Mouse (Mus musculus): ENCODE measurements around the gene Zfp943. TPM values are rescaled to one million over a fixed set of nuclear protein-coding genes. Genes with fewer than 3 reads are reported as not detected.
"Not testable (repeated sequence)": the region's sequence is repeated elsewhere in the genome, so short reads cannot be mapped to it uniquely, and the experiment has no call there.

The Zfp943 gene
- total RNA-seq (2021), result 10 to 100 TPM; 19.7 to 21.5 TPM
- polyA plus RNA-seq (2012; rRNA removed), result 5.7 and 8.5 TPM in 2 replicates
- long read RNA-seq, transcript Zfp943-201 (4 exons, 2,741 nt), result major isoform, 8 of 15 reads
- long read RNA-seq, transcript Zfp943-202 (3 exons, 1,598 nt), result minor isoform, 6 of 15 reads
- long read RNA-seq, partial matches to known transcripts, result 0 of 15 reads
- long read RNA-seq, other reads (novel, unspliced or antisense), result 1 of 15 reads

DNA sequence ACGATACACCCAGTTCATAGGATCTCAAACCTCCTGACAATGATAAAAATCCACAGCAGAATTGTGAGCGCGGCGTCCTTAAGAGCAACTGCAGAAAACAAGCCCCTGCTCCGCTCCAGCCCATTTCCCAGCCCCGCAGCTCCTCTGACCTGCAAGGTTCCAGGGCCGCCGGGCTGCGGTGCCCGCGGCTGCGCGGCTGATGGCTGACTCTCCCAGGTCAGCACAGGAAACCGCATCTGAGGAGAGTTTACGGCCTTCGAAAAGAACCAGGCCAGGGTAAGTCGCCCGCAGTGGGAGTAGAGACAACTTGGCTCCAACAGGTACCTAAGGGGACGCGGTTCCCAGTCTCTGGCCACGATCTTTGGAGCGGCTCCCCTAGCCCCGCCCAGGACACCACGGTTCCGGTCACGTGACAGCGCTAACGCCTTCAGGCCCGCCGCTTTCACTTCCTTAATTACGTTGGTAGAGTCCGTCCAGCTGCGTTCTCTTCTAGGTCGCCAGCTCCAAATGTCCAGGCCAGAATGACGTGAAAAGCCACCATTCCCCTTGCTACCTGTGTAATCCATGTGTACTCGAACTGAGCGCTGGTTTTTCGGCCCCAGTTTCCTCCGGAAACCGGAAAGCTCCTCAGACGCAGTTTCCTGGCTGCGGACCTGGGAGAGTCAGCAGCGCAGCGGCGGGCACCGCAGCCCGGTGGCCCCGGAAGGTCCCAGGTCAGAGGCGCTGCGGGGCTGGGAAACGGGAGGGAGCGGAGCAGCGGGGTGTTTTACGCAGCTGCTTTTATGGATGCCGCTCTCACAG is at the start of gene Zfp943, which contains the start of gene Zfp942:
Gene Zfp943 (plus strand): TSS at position 446 of the 801 bp plus-strand sequence.
Gene Zfp942 (minus strand): TSS at position 358 of the 801 bp plus-strand sequence.
- intact Hi-C loops (cut with DNase I), result loop anchor here (2.0 to 10.0 kb wide), 2 partner anchors 228 to 396 kb away; partner anchors contain the start of gene Zfp229
- peak; percentile 46; the same call in 1 of the 2 replicates for TF ChIP-seq POLR2A (IDR thresholded peaks at IDR 0.05; ENCODE audit: insufficient read depth, low read depth, low read length)
- DNase-seq, result peak; percentile 85 to 88
- H3K4me3 ChIP-seq, result peak within 1 kb of the TSS; percentile 87
- H3K9ac ChIP-seq (ENCODE audit: low read depth, low read length), result peak within 1 kb of the TSS; percentile 97
- H3K79me2 ChIP-seq (replicated peaks; ENCODE audit: control insufficient read depth, insufficient read depth, low read length); H3K4me1 ChIP-seq (ENCODE audit: control insufficient read depth, insufficient read depth, low read length); H3K27me3 ChIP-seq (ENCODE audit: control insufficient read depth, insufficient read depth, low read length); H3K36me3 ChIP-seq (ENCODE audit: control insufficient read depth, insufficient read depth, low read length): not testable (repeated sequence)
- WGBS, result under 1% methylated on average over 45 of the region's 55 CpGs
- peak within 1 kb of the TSS; percentile 86 for H3K27ac ChIP-seq

- Histone ChIP-seq H3K27ac (peak overlapping the region; percentile 86; the same call in 1 of the 2 replicates), H3K27me3 (ENCODE audit: control insufficient read depth, insufficient read depth, low read length) (no peaks in the 10 kb centered on the region), H3K9ac (ENCODE audit: low read depth, low read length) (no peak overlapping the region; the same call in 1 of the 2 replicates), H3K36me3 (ENCODE audit: control insufficient read depth, insufficient read depth, low read length) (peaks cover 6% of the 10 kb centered on the region), H3K4me1 (ENCODE audit: control insufficient read depth, insufficient read depth, low read length) (peaks cover 1% of the 10 kb centered on the region), H3K79me2 (replicated peaks; ENCODE audit: control insufficient read depth, insufficient read depth, low read length) (no peaks in the 10 kb centered on the region), H3K4me3 (peak overlapping the region; percentile 87)
- no peak for DNase-seq
- intact Hi-C loops (cut with DNase I), result loop anchor here (2.0 to 10.0 kb wide), 2 partner anchors 229 to 395 kb away; partner anchors contain the start of gene Zfp229
- TF ChIP-seq EP300 (IDR thresholded peaks at IDR 0.05; ENCODE audit: insufficient read depth, low read depth, low read length), result no peak
- no peak for TF ChIP-seq CTCF (IDR thresholded peaks at IDR 0.05)
- no peak for TF ChIP-seq POLR2A (IDR thresholded peaks at IDR 0.05; ENCODE audit: insufficient read depth, low read depth, low read length)
- WGBS, result 25% methylated on average over 4 of the region's 4 CpGs
These were observed 950 bp downstream of the Zfp943 start for GRCm38 (mm10) chr17:21963302-21963701.

DNA sequence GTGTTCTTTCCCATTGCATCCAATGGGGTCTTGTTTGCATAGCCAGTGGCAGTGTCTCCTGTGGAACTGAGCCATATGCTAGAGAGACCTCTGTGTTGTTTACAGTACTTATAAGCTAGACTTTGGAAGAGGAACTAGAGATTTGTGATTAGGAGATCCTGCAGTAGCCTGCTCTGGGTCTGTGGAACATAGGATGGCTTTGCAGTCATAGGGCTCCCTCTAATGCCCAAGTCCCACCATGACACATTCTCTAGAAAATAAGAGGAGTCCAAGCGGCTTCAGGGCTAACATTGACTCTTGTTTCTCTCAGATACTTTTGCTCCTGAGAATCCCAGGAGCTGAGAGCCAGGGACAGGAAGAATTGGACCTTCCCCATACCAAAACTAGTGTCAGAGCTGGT is 73.2 kb downstream of the Zfp943 start:
- H3K79me2 ChIP-seq (replicated peaks; ENCODE audit: control insufficient read depth, insufficient read depth, low read length); intact Hi-C loops (cut with DNase I); H3K9ac ChIP-seq (ENCODE audit: low read depth, low read length); H3K4me3 ChIP-seq; H3K27ac ChIP-seq; H3K27me3 ChIP-seq (ENCODE audit: control insufficient read depth, insufficient read depth, low read length); DNase-seq; H3K36me3 ChIP-seq (ENCODE audit: control insufficient read depth, insufficient read depth, low read length); H3K4me1 ChIP-seq (ENCODE audit: control insufficient read depth, insufficient read depth, low read length): not testable (repeated sequence)
- TF ChIP-seq CTCF (IDR thresholded peaks at IDR 0.05), result peak; percentile 69
- WGBS, result 24% methylated on average over 1 of the region's 1 CpGs

GRCm38 (mm10) chr17:22049403-22049802 is 87.1 kb downstream of the Zfp943 start:
- H3K36me3 ChIP-seq (ENCODE audit: control insufficient read depth, insufficient read depth, low read length), result no peaks in the 10 kb centered on the region
- H3K79me2 ChIP-seq (replicated peaks; ENCODE audit: control insufficient read depth, insufficient read depth, low read length), result no peaks in the 10 kb centered on the region
- H3K4me1 ChIP-seq (ENCODE audit: control insufficient read depth, insufficient read depth, low read length), result no peaks in the 10 kb centered on the region
- H3K9ac ChIP-seq (ENCODE audit: low read depth, low read length), result no peak overlapping the region
- no peak for DNase-seq
- no peaks in the 10 kb centered on the region for H3K27me3 ChIP-seq (ENCODE audit: control insufficient read depth, insufficient read depth, low read length)
- intact Hi-C loops (cut with DNase I), result no loop called here
- no peak overlapping the region for H3K4me3 ChIP-seq
- WGBS, result 69% methylated on average over 2 of the region's 2 CpGs
- H3K27ac ChIP-seq, result no peak overlapping the region
- no peak for TF ChIP-seq CTCF (IDR thresholded peaks at IDR 0.05)
- TF ChIP-seq EP300 (IDR thresholded peaks at IDR 0.05; ENCODE audit: insufficient read depth, low read depth, low read length), result no peak
- no peak for TF ChIP-seq POLR2A (IDR thresholded peaks at IDR 0.05; ENCODE audit: insufficient read depth, low read depth, low read length)

- Histone ChIP-seq H3K4me3 (no peak overlapping the region), H3K79me2 (replicated peaks; ENCODE audit: control insufficient read depth, insufficient read depth, low read length) (no peaks in the 10 kb centered on the region), H3K4me1 (ENCODE audit: control insufficient read depth, insufficient read depth, low read length) (no peaks in the 10 kb centered on the region), H3K27me3 (ENCODE audit: control insufficient read depth, insufficient read depth, low read length) (no peaks in the 10 kb centered on the region), H3K27ac (no peak overlapping the region), H3K36me3 (ENCODE audit: control insufficient read depth, insufficient read depth, low read length) (no peaks in the 10 kb centered on the region), H3K9ac (ENCODE audit: low read depth, low read length) (no peak overlapping the region)
- intact Hi-C loops (cut with DNase I), result no loop called here
- TF ChIP-seq EP300 (IDR thresholded peaks at IDR 0.05; ENCODE audit: insufficient read depth, low read depth, low read length) (no peak), POLR2A (IDR thresholded peaks at IDR 0.05; ENCODE audit: insufficient read depth, low read depth, low read length) (no peak), CTCF (IDR thresholded peaks at IDR 0.05) (no peak)
- DNase-seq, result no peak
- WGBS, result 53% methylated on average over 2 of the region's 2 CpGs
These were observed 90.9 kb downstream of the Zfp943 start for GRCm38 (mm10) chr17:22053211-22053610.

All from heart, adult 2 months (tissue).